Mouse (Mus musculus) midbrain, postnatal 0 days (tissue): ENCODE measurements at regions not wholly inside any gene's neighbourhood (a gene's known extent, or its start where the extent isn't known, plus 50 kb on each side); places are given as distances from the start of the nearest gene placed in this dataset.

ENCODE experiments used
- ATAC-seq: fragments of 200-750 bp; cut with Nextera tagmentation; 2 replicates; pipeline ENCODE4 v1.8.0; 2017; ENCODE audit warnings: moderate number of reproducible peaks, mild to moderate bottlenecking, moderate TSS enrichment, moderate library complexity; ENCODE audit not compliant: low FRiP score
- DNase-seq: peaks from one replicate; pipeline ENCODE4 v3.0.0-alpha.2; 2015; ENCODE audit warnings: low spot score
- H3K27ac ChIP-seq: fragments of 300-500 bp; sonication (generic); 2 replicates; pipeline ENCODE4 v1.5.1; 2014; ENCODE audit warnings: low read depth, mild to moderate bottlenecking, low read length, mixed read lengths
- H3K27me3 ChIP-seq: fragments of 300-500 bp; sonication (generic); 2 replicates; pipeline ENCODE4 v1.6.1; 2014; ENCODE audit warnings: low read length, control low read depth, mixed read lengths; ENCODE audit not compliant: insufficient read depth
- H3K36me3 ChIP-seq: fragments of 300-500 bp; sonication (generic); 2 replicates; pipeline ENCODE4 v1.6.1; 2014; ENCODE audit warnings: low read length, control low read depth, mixed read lengths; ENCODE audit not compliant: insufficient read depth
- H3K4me1 ChIP-seq: fragments of 300-500 bp; sonication (generic); 2 replicates; pipeline ENCODE4 v1.6.1; 2014; ENCODE audit warnings: mild to moderate bottlenecking, control low read depth, antibody characterized with exemption, low read length, mixed read lengths; ENCODE audit not compliant: insufficient read depth
- H3K4me2 ChIP-seq: fragments of 300-500 bp; sonication (generic); 2 replicates; pipeline ENCODE4 v1.6.1; 2014; ENCODE audit warnings: low read depth, mild to moderate bottlenecking, low read length, mixed read lengths; ENCODE audit not compliant: poor library complexity, severe bottlenecking
- H3K4me3 ChIP-seq: fragments of 300-500 bp; sonication (generic); 2 replicates; pipeline ENCODE4 v1.5.1; 2014; ENCODE audit warnings: low read depth, mild to moderate bottlenecking, low read length, moderate library complexity
- H3K9ac ChIP-seq: fragments of 300-500 bp; sonication (generic); replicated peaks from 2 replicates; pipeline ENCODE4 v1.6.1; 2014; ENCODE audit warnings: mild to moderate bottlenecking, low read length, moderate library complexity, mixed read lengths; ENCODE audit not compliant: poor library complexity, severe bottlenecking
- H3K9me3 ChIP-seq: fragments of 300-500 bp; sonication (generic); 2 replicates; pipeline ENCODE4 v1.6.1; 2016; ENCODE audit warnings: low read length, control low read depth
- CTCF ChIP-seq: IDR thresholded peaks from 2 replicates; pipeline ENCODE4 v1.5.1; 2016; ENCODE audit warnings: antibody characterized with exemption, mild to moderate bottlenecking
- WGBS: fragments of 180-500 bp; shearing (Covaris S2); extraction: QIAGEN DNeasy Blood & Tissue Kit; methylation state at CpG from one replicate; pipeline ENCODE4 v1.1.7; 2014; 5-methylcytosine and 5-hydroxymethylcytosine counted together

DNA sequence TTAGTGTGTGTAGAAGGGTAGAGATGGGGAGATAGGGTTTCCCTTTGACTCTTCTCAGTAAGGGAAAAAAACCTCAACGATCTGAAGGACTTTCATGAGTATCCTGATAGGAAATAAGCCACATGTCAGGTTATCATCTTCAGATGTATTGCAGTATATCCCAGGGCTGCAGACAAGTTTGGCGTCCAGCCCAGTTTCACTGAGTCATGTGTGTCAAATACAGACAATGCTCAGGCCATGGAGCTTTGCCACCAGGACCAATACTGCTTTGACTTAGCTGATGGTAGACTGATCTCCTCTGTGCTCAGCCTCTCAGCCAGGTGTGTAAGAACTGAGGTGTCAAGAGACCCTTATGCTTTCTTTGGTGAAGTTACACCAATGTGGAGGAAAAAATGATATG, 62.9 kb downstream of the Cst10 start:
- Histone ChIP-seq H3K9ac (no peak overlapping the region), H3K4me3 (no peak overlapping the region), H3K4me2 (no peak overlapping the region), H3K4me1 (no peaks in the 10 kb centered on the region), H3K27me3 (no peaks in the 10 kb centered on the region), H3K9me3 (no peaks in the 10 kb centered on the region), H3K36me3 (no peaks in the 10 kb centered on the region), H3K27ac (no peak overlapping the region)
- ATAC-seq: no peak
- 87% methylated on average over 2 of the region's 2 CpGs for WGBS
- no peak for DNase-seq
- no peak for TF ChIP-seq CTCF

DNA sequence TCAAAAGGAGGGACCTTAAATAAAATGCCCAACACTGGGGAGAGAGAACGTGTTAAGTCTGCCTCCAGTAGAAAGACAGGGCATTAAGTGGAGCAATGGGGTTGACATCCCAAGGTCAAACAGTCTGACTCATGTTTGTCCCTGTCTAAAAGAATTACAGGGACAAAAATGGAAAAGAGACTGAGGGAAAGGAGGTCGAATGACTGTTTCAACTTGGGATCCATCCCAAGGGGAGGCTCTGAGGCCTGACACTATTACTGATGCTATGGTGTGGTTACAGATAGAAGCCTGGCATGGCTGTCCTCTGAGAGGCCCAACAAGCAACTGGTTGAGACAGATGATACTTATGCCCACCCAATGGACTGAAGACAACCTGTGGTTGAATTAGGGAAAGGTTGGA, 67.6 kb downstream of the Cst10 start:
- Histone ChIP-seq H3K4me1 (no peaks in the 10 kb centered on the region), H3K9me3 (no peaks in the 10 kb centered on the region), H3K4me3 (no peak overlapping the region), H3K4me2 (no peak overlapping the region), H3K36me3 (no peaks in the 10 kb centered on the region), H3K27ac (no peak overlapping the region), H3K9ac (no peak overlapping the region), H3K27me3 (no peaks in the 10 kb centered on the region)
- WGBS: 76% methylated on average over 2 of the region's 2 CpGs
- no peak for TF ChIP-seq CTCF
- ATAC-seq (no peak), DNase-seq (no peak)

- Histone ChIP-seq H3K27me3 (no peaks in the 10 kb centered on the region), H3K4me1 (no peaks in the 10 kb centered on the region), H3K4me3 (no peak overlapping the region), H3K9ac (no peak overlapping the region), H3K4me2 (no peak overlapping the region), H3K9me3 (no peaks in the 10 kb centered on the region), H3K36me3 (no peaks in the 10 kb centered on the region), H3K27ac (no peak overlapping the region)
- no peak for TF ChIP-seq CTCF
- ATAC-seq (no peak), DNase-seq (peak; percentile 59)
- WGBS: 49% methylated on average over 2 of the region's 2 CpGs
Observed at GRCm38 (mm10) chr2:149493280-149493988, 88.6 kb downstream of the Cst10 start.

DNA sequence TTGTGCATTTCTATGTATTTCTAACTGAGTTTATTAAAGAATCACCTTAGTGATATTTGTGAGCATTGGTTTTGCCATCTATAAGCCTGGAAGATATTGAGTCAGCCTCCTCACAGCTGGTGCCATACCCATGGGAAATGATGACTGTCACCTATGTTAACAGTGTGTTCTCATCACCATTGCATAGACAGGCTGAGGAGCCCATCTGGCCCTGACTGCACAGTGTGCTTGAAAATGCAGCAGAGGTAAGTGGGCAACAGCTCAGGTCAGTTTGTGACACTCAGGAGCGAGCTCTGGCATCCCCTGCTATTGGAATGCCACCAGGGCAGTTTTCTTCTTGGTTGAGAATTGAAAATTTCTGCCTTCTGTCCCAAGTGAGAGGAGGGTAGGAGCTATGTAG, 108.0 kb downstream of the Cst10 start:
- Histone ChIP-seq H3K4me1 (no peaks in the 10 kb centered on the region), H3K9ac (no peak overlapping the region), H3K4me2 (no peak overlapping the region), H3K4me3 (no peak overlapping the region), H3K27ac (no peak overlapping the region), H3K27me3 (no peaks in the 10 kb centered on the region), H3K36me3 (no peaks in the 10 kb centered on the region), H3K9me3 (no peaks in the 10 kb centered on the region)
- DNase-seq: peak; percentile 2
- ATAC-seq: no peak
- WGBS: 81% methylated on average over 1 of the region's 1 CpGs
- no peak for TF ChIP-seq CTCF

DNA sequence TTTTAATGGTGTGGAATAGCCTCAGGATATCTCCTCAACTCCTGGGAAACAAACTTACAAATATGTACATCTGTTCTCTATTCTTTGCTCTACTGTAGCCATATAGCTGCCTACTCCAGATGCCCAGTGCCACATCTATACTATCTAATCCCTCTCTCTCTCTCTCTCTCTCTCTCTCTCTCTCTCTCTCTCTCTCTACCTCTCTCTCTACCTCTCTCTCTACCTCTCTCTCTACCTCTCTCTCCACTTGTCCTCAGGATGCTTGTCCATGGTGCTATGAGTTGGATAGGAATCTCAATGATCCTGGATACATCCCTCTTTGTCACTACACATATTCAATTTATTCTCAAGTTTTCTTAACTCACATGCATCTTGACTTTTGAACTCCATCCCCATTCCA, 119.6 kb downstream of the Cst10 start:
- Histone ChIP-seq H3K9ac (no peak overlapping the region), H3K36me3 (no peaks in the 10 kb centered on the region), H3K4me1 (no peaks in the 10 kb centered on the region), H3K9me3 (no peaks in the 10 kb centered on the region), H3K27me3 (no peaks in the 10 kb centered on the region), H3K4me2 (no peak overlapping the region), H3K27ac (no peak overlapping the region), H3K4me3 (no peak overlapping the region)
- no peak for TF ChIP-seq CTCF
- ATAC-seq: no peak
- DNase-seq: no peak

- no peaks in the 10 kb centered on the region for H3K9me3 ChIP-seq
- no peak for DNase-seq
- H3K36me3 ChIP-seq: no peaks in the 10 kb centered on the region
- TF ChIP-seq CTCF: no peak
- WGBS: 59% methylated on average over 2 of the region's 2 CpGs
- no peaks in the 10 kb centered on the region for H3K4me1 ChIP-seq
- no peak overlapping the region for H3K4me3 ChIP-seq
- H3K9ac ChIP-seq: no peak overlapping the region
- H3K27ac ChIP-seq: no peak overlapping the region
- no peaks in the 10 kb centered on the region for H3K27me3 ChIP-seq
- no peak for ATAC-seq
- no peak overlapping the region for H3K4me2 ChIP-seq
Observed at GRCm38 (mm10) chr2:149542837-149543236, 138.0 kb downstream of the Cst10 start.
